10 mouse cellular contexts compared by ENCODE assay signal in genomic region chr4:155568170-155568569, GRCm38 (mm10). TPM values are rescaled to one million over a fixed set of nuclear protein-coding genes. Genes with fewer than 3 reads are reported as not detected.
DNase-seq lines count a peak whose midpoint lies in the region; ATAC-seq and TF ChIP-seq lines count a peak whose summit lies in the region.
"Had no signal": no experiment of that assay in that cellular context is flagged by ENCODE, and none has a peak within 500 bp of the region (broad histone marks: within the 10 kb centered on the region; RNA-seq: fewer than 3 reads in every experiment).

No protein-coding gene starts in this region.

- no peak overlapping the region for H3K9ac ChIP-seq in embryonic facial prominence, embryonic 11.5 days (replicated peaks; ENCODE audit: low read length)
- no peak overlapping the region for H3K9ac ChIP-seq in midbrain, postnatal 0 days (replicated peaks; ENCODE audit: low read length, poor library complexity, severe bottlenecking)
- no peak overlapping the region for H3K9ac ChIP-seq in midbrain, embryonic 13.5 days (replicated peaks)
- no peak overlapping the region for H3K9ac ChIP-seq in forebrain, embryonic 15.5 days (replicated peaks)

- H3K4me1 ChIP-seq in embryonic facial prominence, embryonic 11.5 days (ENCODE audit: control insufficient read depth, insufficient read depth, low read length) = peaks cover 2% of the 10 kb centered on the region; the same call in 1 of the 2 replicates
- peaks cover 31% of the 10 kb centered on the region for H3K4me1 ChIP-seq in embryonic facial prominence, embryonic 10.5 days
- H3K4me1 ChIP-seq in midbrain, postnatal 0 days (ENCODE audit: insufficient read depth, low read length) = peaks cover 11% of the 10 kb centered on the region; the same call in 1 of the 2 replicates
- peaks cover 21% of the 10 kb centered on the region for H3K4me1 ChIP-seq in midbrain, embryonic 13.5 days (replicated peaks)
- H3K4me1 ChIP-seq in forebrain, embryonic 15.5 days = peaks cover 21% of the 10 kb centered on the region

- H3K27ac ChIP-seq in embryonic facial prominence, embryonic 11.5 days (replicated peaks; ENCODE audit: low read depth, low read length) = no peak overlapping the region
- no peak overlapping the region for H3K27ac ChIP-seq in embryonic facial prominence, embryonic 10.5 days (replicated peaks)
- H3K27ac ChIP-seq in midbrain, postnatal 0 days (ENCODE audit: low read depth, low read length) = no peak overlapping the region
- H3K27ac ChIP-seq in midbrain, embryonic 13.5 days = no peak overlapping the region
- no peak overlapping the region for H3K27ac ChIP-seq in forebrain, embryonic 15.5 days (replicated peaks)
- H3K27ac ChIP-seq: heart, embryonic 13.5 days; macrophage had no signal

- no peaks in the 10 kb centered on the region for H3K36me3 ChIP-seq in embryonic facial prominence, embryonic 11.5 days (replicated peaks; ENCODE audit: control insufficient read depth, insufficient read depth, low read depth, low read length)
- no peaks in the 10 kb centered on the region for H3K36me3 ChIP-seq in embryonic facial prominence, embryonic 10.5 days (replicated peaks)
- 0 out of 2 replicates have a peak, but pooled peaks cover 2% of the 10 kb centered on the region for H3K36me3 ChIP-seq in midbrain, postnatal 0 days (ENCODE audit: insufficient read depth, low read length)
- H3K36me3 ChIP-seq in midbrain, embryonic 13.5 days = no peaks in the 10 kb centered on the region; the same call in 1 of the 2 replicates
- H3K36me3 ChIP-seq in splenic B cell, adult 2 months (ENCODE audit: control insufficient read depth, insufficient read depth, low read length, poor library complexity, severe bottlenecking) = no peaks in the 10 kb centered on the region
- H3K36me3 ChIP-seq in forebrain, embryonic 15.5 days = no peaks in the 10 kb centered on the region
- H3K36me3 ChIP-seq: heart, embryonic 13.5 days had no signal

- ATAC-seq in embryonic facial prominence, embryonic 11.5 days (replicated peaks; ENCODE audit: insufficient number of reproducible peaks, low FRiP score, low TSS enrichment, low read depth) = no peak
- no peak for ATAC-seq in midbrain, postnatal 0 days (ENCODE audit: low FRiP score)
- ATAC-seq in midbrain, embryonic 13.5 days = no peak
- ATAC-seq in forebrain, embryonic 15.5 days (replicated peaks) = no peak

- peak; percentile 53 for DNase-seq in embryonic facial prominence, embryonic 11.5 days (ENCODE audit: low spot score)
- DNase-seq in embryonic facial prominence, embryonic 10.5 days (ENCODE audit: low spot score) = no peak
- peak; percentile 36 for DNase-seq in midbrain, postnatal 0 days (ENCODE audit: low spot score)
- DNase-seq in embryo, embryonic 11 days = peak; percentile 39
- peak; percentile 76 for DNase-seq in splenic B cell, adult 2 months (ENCODE audit: low read depth, low spot score)
- no peak for DNase-seq in gastrocnemius, postnatal 4 days (ENCODE audit: low spot score in 2 of 2)

- no peaks in the 10 kb centered on the region for H3K27me3 ChIP-seq in embryonic facial prominence, embryonic 11.5 days (ENCODE audit: control insufficient read depth, insufficient read depth, low read length)
- no peaks in the 10 kb centered on the region for H3K27me3 ChIP-seq in embryonic facial prominence, embryonic 10.5 days (replicated peaks; ENCODE audit: low read depth, poor library complexity, severe bottlenecking)
- H3K27me3 ChIP-seq in midbrain, postnatal 0 days (ENCODE audit: insufficient read depth, low read length) = no peaks in the 10 kb centered on the region
- no peaks in the 10 kb centered on the region for H3K27me3 ChIP-seq in midbrain, embryonic 13.5 days
- no peaks in the 10 kb centered on the region for H3K27me3 ChIP-seq in splenic B cell, adult 2 months (ENCODE audit: control insufficient read depth, insufficient read depth, low read length, poor library complexity, severe bottlenecking)
- no peaks in the 10 kb centered on the region for H3K27me3 ChIP-seq in forebrain, embryonic 15.5 days
- H3K27me3 ChIP-seq: heart, embryonic 13.5 days had no signal

- peak; percentile 84 for TF ChIP-seq CTCF in midbrain, postnatal 0 days (IDR thresholded peaks at IDR 0.05)

- no peak overlapping the region for H3K4me3 ChIP-seq in embryonic facial prominence, embryonic 11.5 days (ENCODE audit: low read depth, low read length)
- H3K4me3 ChIP-seq in embryonic facial prominence, embryonic 10.5 days = no peak overlapping the region
- no peak overlapping the region for H3K4me3 ChIP-seq in midbrain, postnatal 0 days (ENCODE audit: low read depth, low read length)
- no peak overlapping the region for H3K4me3 ChIP-seq in midbrain, embryonic 13.5 days (replicated peaks)
- no peak overlapping the region for H3K4me3 ChIP-seq in forebrain, embryonic 15.5 days
- H3K4me3 ChIP-seq: heart, embryonic 13.5 days had no signal

- H3K4me2 ChIP-seq in embryonic facial prominence, embryonic 11.5 days (ENCODE audit: low read depth, low read length) = no peak overlapping the region
- H3K4me2 ChIP-seq in midbrain, postnatal 0 days (ENCODE audit: low read depth, low read length, poor library complexity, severe bottlenecking) = no peak overlapping the region
- no peak overlapping the region for H3K4me2 ChIP-seq in midbrain, embryonic 13.5 days (replicated peaks)
- H3K4me2 ChIP-seq in forebrain, embryonic 15.5 days (replicated peaks) = no peak overlapping the region
- H3K4me2 ChIP-seq: heart, embryonic 13.5 days had no signal

- H3K9me3 ChIP-seq in embryonic facial prominence, embryonic 11.5 days (replicated peaks; ENCODE audit: control insufficient read depth, low read length) = no peaks in the 10 kb centered on the region
- H3K9me3 ChIP-seq in embryonic facial prominence, embryonic 10.5 days = no peaks in the 10 kb centered on the region
- H3K9me3 ChIP-seq in midbrain, postnatal 0 days (ENCODE audit: low read length) = no peaks in the 10 kb centered on the region
- H3K9me3 ChIP-seq in midbrain, embryonic 13.5 days = no peaks in the 10 kb centered on the region
- H3K9me3 ChIP-seq in forebrain, embryonic 15.5 days = no peaks in the 10 kb centered on the region
- H3K9me3 ChIP-seq: heart, embryonic 13.5 days had no signal

- 42% methylated on average over 2 of the region's 2 CpGs for WGBS in embryonic facial prominence, embryonic 11.5 days
- 42% methylated on average over 2 of the region's 2 CpGs for WGBS in embryonic facial prominence, embryonic 10.5 days
- WGBS in midbrain, postnatal 0 days = 46% methylated on average over 2 of the region's 2 CpGs
- WGBS in midbrain, embryonic 13.5 days = 35% methylated on average over 2 of the region's 2 CpGs
- WGBS in forebrain, embryonic 15.5 days = 37% methylated on average over 2 of the region's 2 CpGs

RNA-seq across cellular contexts. Expression of gene Nadk, which starts 6.0 kb away (rescaled TPM):
- polyA plus RNA-seq in embryonic facial prominence, embryonic 11.5 days (2014; fragmentation: Nextera tagmentation; extraction: Ambion mirVana) = 110 and 112 TPM in 2 replicates
- 108 and 109 TPM in 2 replicates for polyA plus RNA-seq in embryonic facial prominence, embryonic 10.5 days (2016; fragmentation: Nextera tagmentation; extraction: Ambion mirVana)
- 69.1 and 81.6 TPM in 2 replicates for total RNA-seq in midbrain, postnatal 0 days (2014; rRNA removed)
- 48.2 and 56.6 TPM in 2 replicates for polyA plus RNA-seq in midbrain, postnatal 0 days (2015; fragmentation: Nextera tagmentation; extraction: Ambion mirVana)
- polyA plus RNA-seq in midbrain, embryonic 13.5 days (2015; fragmentation: Nextera tagmentation; extraction: Ambion mirVana) = 78.0 and 85.5 TPM in 2 replicates
- total RNA-seq in gastrocnemius, postnatal 4 days (2021) = 10 to 100 TPM; 31.8 to 33.1 TPM
- polyA plus RNA-seq in forebrain, embryonic 15.5 days (2015; fragmentation: Nextera tagmentation; extraction: Ambion mirVana) = 109 and 110 TPM in 2 replicates

RNA-seq across cellular contexts. Expression of gene Slc35e2, which starts 33.0 kb away (rescaled TPM):
- polyA plus RNA-seq in embryonic facial prominence, embryonic 11.5 days (2014; fragmentation: Nextera tagmentation; extraction: Ambion mirVana) = 14.6 and 16.2 TPM in 2 replicates
- 13.5 and 13.7 TPM in 2 replicates for polyA plus RNA-seq in embryonic facial prominence, embryonic 10.5 days (2016; fragmentation: Nextera tagmentation; extraction: Ambion mirVana)
- 65.1 and 74.9 TPM in 2 replicates for total RNA-seq in midbrain, postnatal 0 days (2014; rRNA removed)
- 14.7 and 14.8 TPM in 2 replicates for polyA plus RNA-seq in midbrain, postnatal 0 days (2015; fragmentation: Nextera tagmentation; extraction: Ambion mirVana)
- polyA plus RNA-seq in midbrain, embryonic 13.5 days (2015; fragmentation: Nextera tagmentation; extraction: Ambion mirVana) = 15.9 and 16.5 TPM in 2 replicates
- 10 to 100 TPM; 12.0 to 13.0 TPM for total RNA-seq in gastrocnemius, postnatal 4 days (2021)
- 10.9 and 12.9 TPM in 2 replicates for polyA plus RNA-seq in forebrain, embryonic 15.5 days (2015; fragmentation: Nextera tagmentation; extraction: Ambion mirVana)

RNA-seq across cellular contexts. Expression of gene Cdk11b, which starts 56.5 kb away (rescaled TPM):
- 65.3 and 71.2 TPM in 2 replicates for polyA plus RNA-seq in embryonic facial prominence, embryonic 11.5 days (2014; fragmentation: Nextera tagmentation; extraction: Ambion mirVana)
- 77.7 and 79.9 TPM in 2 replicates for polyA plus RNA-seq in embryonic facial prominence, embryonic 10.5 days (2016; fragmentation: Nextera tagmentation; extraction: Ambion mirVana)
- total RNA-seq in midbrain, postnatal 0 days (2014; rRNA removed) = 15.2 and 25.3 TPM in 2 replicates
- polyA plus RNA-seq in midbrain, postnatal 0 days (2015; fragmentation: Nextera tagmentation; extraction: Ambion mirVana) = 60.2 and 64.1 TPM in 2 replicates
- polyA plus RNA-seq in midbrain, embryonic 13.5 days (2015; fragmentation: Nextera tagmentation; extraction: Ambion mirVana) = 65.1 and 66.8 TPM in 2 replicates
- 10 to 100 TPM; 35.8 to 44.0 TPM for total RNA-seq in gastrocnemius, postnatal 4 days (2021)
- 60.8 and 63.5 TPM in 2 replicates for polyA plus RNA-seq in forebrain, embryonic 15.5 days (2015; fragmentation: Nextera tagmentation; extraction: Ambion mirVana)

Comparison
In these comparisons a context has a peak if more than half of its experiments do, and no peak if none do; other contexts are left out.
1. DNase-seq: peak in embryonic facial prominence, embryonic 11.5 days (single experiment), midbrain, postnatal 0 days (single experiment), embryo, embryonic 11 days (single experiment) and splenic B cell, adult 2 months (single experiment); none in embryonic facial prominence, embryonic 10.5 days (single experiment) and gastrocnemius, postnatal 4 days (0 of 2).